Mouse (Mus musculus): ENCODE results near the gene Oaz2.

Oaz2 gene

DNA sequence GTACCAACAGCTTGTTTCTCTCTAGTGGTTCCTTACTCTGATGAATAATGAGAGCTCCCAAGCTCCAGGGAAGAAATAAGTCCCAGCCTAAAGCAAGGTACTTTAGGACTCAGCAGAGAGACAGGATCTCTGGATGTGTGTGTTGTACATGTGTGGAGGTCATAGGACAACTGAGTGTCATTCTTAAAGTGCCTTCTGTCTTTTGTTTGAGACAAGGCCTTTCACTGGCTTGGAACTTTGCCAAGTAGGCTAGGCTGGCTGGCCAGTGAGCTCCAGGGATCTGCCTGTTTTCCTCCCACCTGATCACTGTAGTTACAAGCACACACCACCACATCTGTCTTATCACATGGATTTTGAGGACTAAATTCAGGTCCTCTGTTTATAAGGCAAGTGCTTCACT is 28.5 kb downstream of the Oaz2 start:
- DNase-seq = peak; percentile 49

DNA sequence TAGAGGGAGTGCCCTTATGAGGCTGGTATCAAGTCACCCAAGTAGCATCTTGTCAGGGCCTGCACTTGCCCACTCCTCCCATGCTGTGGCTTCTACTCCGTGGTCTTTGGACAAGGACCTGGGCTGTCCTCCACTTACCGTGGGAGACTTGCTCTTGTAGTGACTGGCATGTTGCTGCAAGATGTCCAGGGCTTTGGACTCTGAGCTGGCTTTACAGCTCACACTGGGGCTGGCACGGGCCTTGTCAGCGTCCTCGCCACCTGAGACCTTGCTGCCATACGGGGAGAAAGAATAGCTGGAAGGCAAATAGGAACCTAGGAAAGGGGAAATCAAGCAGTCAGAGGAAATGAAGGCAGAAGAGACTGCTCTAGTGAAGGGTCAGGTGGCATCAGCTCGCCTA is 29.6 kb downstream of the Oaz2 start:
- DNase-seq = no peak

DNA sequence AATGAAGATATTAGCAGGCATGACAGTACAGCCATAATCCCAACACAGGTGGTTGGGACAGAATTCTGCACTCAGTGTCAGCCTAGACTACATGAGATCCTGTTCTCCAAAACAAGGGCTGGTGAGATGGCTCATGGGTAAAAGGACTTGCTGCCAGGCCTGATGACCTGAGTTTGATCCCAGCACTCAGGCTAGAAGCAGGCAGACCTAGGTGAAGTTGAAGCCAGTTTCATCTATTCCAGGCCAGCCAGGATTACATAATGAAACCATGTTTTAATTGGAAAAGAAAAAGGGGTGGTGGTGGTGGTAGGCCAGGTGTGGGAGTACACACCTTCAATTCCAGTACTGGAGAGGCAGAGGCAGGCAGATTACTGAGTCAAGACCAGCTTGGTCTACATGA is 30.2 kb downstream of the Oaz2 start:
- no peak for DNase-seq

DNA sequence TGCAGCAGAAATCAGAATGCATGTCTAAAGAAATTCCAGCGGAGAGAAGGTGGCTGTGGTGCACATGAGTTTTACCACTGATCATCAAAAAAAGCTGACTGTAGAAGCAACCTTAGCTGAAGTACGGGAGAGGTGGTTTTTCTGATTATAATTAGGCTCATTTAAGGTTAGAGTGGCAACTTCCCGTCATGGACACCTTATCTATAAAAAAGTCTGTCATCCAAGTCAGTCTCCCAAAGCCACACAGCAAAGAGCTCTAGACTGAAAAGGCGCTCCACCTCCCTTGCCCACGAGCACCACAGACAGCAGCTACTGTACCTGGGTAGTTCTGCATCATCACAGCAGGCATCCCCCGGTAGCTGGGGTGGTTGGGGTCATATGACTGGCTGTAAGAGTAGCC is 32.7 kb downstream of the Oaz2 start:
- DNase-seq = no peak

DNA sequence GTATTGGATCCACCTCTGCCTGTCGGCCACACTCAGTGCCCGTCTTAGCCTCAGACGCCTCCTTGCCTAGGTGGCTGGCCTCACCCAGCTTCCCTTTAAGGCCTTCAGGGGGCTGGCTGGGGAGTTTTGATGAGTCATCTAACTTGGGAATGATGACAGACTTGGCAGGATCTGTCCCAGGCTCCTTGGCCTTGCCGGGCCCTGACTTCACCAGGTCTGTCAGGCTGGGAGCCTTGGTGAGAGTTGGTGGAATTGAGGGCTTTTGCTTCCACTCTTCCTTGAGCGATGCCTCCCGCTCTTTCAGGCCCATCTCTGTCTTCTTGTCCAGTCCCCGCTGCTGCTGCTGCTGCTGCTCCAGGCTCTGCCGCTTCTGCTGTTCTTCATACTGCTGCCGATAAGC is 34.5 kb downstream of the Oaz2 start:
- DNase-seq = no peak

DNA sequence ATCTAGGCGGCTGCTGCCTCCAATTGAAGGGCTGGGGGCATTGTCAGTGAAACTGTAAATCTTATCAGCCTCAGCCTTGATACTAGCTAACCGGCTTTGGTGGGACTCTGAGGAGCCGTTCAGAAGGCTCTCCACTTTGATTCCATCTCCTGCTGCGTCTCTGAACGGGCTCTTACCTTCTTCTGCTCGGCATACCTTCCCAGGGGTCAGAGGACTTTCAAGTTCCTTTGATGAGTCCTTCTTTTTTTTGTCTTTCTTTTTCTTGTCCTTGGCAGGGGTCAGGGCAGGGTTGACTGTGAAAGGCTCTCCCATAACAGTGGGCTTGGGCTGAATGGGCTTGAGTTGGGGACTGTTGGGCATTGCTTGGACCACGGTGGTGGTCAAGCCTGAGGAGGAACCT is 35.4 kb downstream of the Oaz2 start:
- no peak for DNase-seq

DNA sequence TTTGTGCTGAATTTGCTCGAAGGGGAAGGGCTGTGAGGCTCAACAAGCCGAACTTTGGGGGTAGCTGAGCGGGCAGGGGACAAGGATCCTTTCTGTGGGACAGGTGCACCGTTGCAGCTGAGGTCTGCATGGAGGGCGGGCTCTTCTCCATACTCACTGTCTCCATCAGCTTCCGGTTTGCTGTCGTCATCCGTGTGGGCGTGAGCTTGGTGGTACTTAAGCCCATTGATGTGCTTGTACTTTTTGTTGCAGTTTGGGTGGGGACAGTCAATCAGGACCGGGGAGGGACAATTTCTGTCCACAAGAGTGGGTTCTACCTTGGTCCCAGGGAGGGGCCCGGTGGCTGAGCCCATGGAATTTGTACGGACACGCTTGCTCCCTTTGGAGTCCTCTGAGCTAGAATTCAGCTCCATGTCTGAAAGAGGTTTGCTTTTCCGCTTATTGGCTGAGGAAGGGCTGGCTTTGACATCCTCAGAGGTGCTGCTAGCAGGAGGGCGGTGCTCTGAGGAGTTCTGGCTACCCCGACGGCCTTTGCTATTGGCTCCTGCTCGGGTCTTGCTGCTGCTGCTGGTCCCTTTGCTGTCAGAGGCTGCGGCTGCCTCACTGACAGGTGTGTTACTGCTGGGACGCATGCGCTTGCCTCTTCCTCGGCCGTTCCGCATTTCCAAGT is 36.3 kb downstream of the Oaz2 start:
- no peak for DNase-seq

DNA sequence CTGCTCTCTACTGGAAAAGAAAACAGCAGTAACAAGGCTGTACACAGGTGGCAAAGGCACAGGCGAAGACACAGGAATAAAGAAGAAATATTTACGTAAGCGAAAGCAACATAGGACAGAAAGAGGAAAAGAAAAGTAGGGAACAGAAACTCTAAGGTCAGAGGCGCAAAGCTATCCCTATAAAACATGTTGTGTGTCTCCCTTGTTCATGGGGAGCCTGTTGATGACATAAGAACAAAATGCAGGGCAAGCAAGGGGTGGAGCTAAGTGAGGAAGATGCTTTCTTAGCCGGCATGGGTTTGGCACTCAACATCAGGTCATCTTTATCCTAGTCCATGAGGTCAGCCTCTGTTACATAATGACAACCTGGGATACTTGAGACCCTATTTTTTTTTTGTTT is 50.4 kb downstream of the Oaz2 start:
- no peak for DNase-seq

- DNase-seq = peak; percentile 67
Measured at GRCm38 (mm10) chr9:65721161-65721566, 53.4 kb downstream of the Oaz2 start.

- peak; percentile 67 for DNase-seq
Measured at GRCm38 (mm10) chr9:65724471-65725290, 56.9 kb downstream of the Oaz2 start.

GRCm38 (mm10) chr9:65725291-65725622 is 57.5 kb downstream of the Oaz2 start:
- no peak for DNase-seq

DNA sequence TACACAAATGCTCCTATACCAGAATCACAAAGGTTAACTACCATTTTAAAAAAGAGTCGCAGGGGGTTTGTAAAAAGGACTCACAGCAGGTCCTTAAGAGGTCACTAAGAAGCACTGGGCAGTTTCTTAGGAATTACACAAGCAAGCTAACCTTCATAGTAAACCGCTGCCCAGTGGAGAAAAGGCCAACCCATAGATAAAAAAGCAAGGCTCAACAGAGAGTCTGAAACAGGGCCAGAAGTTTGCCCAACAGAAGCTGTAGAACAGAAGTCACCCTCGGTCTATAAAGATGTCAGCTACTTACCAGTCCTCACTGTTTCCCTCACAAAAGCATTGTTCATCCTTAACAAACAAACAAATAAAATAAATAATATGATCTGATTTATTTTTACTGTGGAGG is 58.6 kb downstream of the Oaz2 start:
- DNase-seq = no peak

DNA sequence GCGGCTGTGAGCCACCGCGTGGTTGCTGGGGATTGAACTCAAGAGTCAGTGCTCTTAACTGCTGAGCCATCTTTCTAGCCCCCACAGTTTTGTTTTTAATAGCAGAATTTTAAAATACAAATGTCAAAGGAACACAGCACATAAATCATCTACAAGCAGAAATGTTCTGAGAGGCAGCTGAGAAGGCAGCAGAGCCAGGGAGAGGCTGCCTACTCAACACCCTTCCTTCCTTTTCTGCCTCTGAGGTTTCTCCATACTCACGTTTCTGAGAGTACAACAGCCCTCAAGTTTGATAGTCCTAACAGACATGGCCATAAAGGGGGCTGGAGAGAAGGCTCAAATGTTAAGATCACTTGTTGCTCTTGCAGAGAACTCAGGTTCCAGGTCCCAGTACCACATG is 59.7 kb downstream of the Oaz2 start:
- DNase-seq = no peak

GRCm38 (mm10) chr9:65728588-65728987 is 60.8 kb downstream of the Oaz2 start:
- DNase-seq = no peak

DNA sequence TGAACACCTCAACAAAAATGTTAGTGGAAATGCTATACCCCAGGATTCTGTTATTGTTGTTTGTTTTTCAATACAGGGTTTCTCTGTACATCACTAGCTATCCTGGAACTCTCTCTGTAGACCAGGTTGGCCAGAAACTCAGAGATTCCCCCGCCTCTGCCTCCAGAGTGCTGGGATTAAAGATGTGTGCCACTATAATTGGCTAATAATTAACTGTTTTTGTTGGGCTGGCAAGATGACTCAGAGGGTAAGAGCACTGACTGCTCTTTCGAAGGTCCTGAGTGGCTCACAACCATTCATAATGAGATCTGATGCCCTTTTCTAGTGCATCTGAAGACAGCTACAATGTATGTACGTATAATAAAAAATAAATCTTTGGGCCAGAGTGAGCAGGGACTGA is 67.1 kb downstream of the Oaz2 start:
- no peak for DNase-seq

Measured in kidney, postnatal 10 days (tissue).